Mouse (Mus musculus): Measurements from ENCODE around the gene Lgi4. TPM values are rescaled to one million over a fixed set of nuclear protein-coding genes. Genes with fewer than 3 reads are reported as not detected.

The Lgi4 gene
- total RNA-seq, 1 experiment = 0.18 TPM

- Histone ChIP-seq H3K9ac (ENCODE audit: insufficient read depth, low read depth, low read length, poor library complexity, severe bottlenecking) (no peak overlapping the region), H3K36me3 (ENCODE audit: control insufficient read depth, insufficient read depth, low read length, poor library complexity, severe bottlenecking) (no peaks in the 10 kb centered on the region), H3K27ac (ENCODE audit: insufficient read depth, low read depth, low read length, poor library complexity, severe bottlenecking) (no peak overlapping the region), H3K4me1 (ENCODE audit: control insufficient read depth in 2 of 2, insufficient read depth in 2 of 2, low read length in 2 of 2, poor library complexity in 1 of 2) (peaks cover 0 to 5% of the 10 kb centered on the region in 2 experiments; a peak in 2 of 4 replicates), H3K9me3 (ENCODE audit: control insufficient read depth, insufficient read depth, low read depth, low read length) (no peaks in the 10 kb centered on the region), H3K4me3 (ENCODE audit: insufficient read depth in 1 of 2, low read depth in 1 of 2, low read length in 2 of 2, poor library complexity in 1 of 2, severe bottlenecking in 1 of 2) (no peak overlapping the region)
- no peak for TF ChIP-seq ZC3H11A (IDR thresholded peaks at IDR 0.05; ENCODE audit: borderline replicate concordance, low read depth, low read length)
- no peak for TF ChIP-seq MAFK (IDR thresholded peaks at IDR 0.05; ENCODE audit: insufficient read depth, low read depth, low read length)
- TF ChIP-seq HCFC1 (IDR thresholded peaks at IDR 0.05; ENCODE audit: borderline replicate concordance, insufficient read depth, low read length) = no peak
- no peak for TF ChIP-seq ZNF384 (IDR thresholded peaks at IDR 0.05; ENCODE audit: low read depth, low read length)
- no peak for TF ChIP-seq CHD2 (IDR thresholded peaks at IDR 0.05; ENCODE audit: low read depth, low read length)
- no peak for DNase-seq (ENCODE audit: low read depth, low spot score)
- in situ Hi-C loops (cut with MboI; ENCODE audit: low sequenced_read_pairs in 2 of 2, unreplicated experiment in 2 of 2) = no loop called here
Observed at GRCm38 (mm10) chr7:31057730-31058129, 1.4 kb upstream of the Lgi4 start.

GRCm38 (mm10) chr7:31058211-31058610, 931 bp upstream of the Lgi4 start:
- TF ChIP-seq ZC3H11A (IDR thresholded peaks at IDR 0.05; ENCODE audit: borderline replicate concordance, low read depth, low read length) = no peak
- TF ChIP-seq ZNF384 (IDR thresholded peaks at IDR 0.05; ENCODE audit: low read depth, low read length) = no peak
- TF ChIP-seq CHD2 (IDR thresholded peaks at IDR 0.05; ENCODE audit: low read depth, low read length) = no peak
- TF ChIP-seq MAFK (IDR thresholded peaks at IDR 0.05; ENCODE audit: insufficient read depth, low read depth, low read length) = no peak
- no peak for TF ChIP-seq HCFC1 (IDR thresholded peaks at IDR 0.05; ENCODE audit: borderline replicate concordance, insufficient read depth, low read length)
- Histone ChIP-seq H3K9ac (ENCODE audit: insufficient read depth, low read depth, low read length, poor library complexity, severe bottlenecking) (no peak overlapping the region), H3K36me3 (ENCODE audit: control insufficient read depth, insufficient read depth, low read length, poor library complexity, severe bottlenecking) (no peaks in the 10 kb centered on the region), H3K27ac (ENCODE audit: insufficient read depth, low read depth, low read length, poor library complexity, severe bottlenecking) (no peak overlapping the region), H3K4me3 (ENCODE audit: insufficient read depth in 1 of 2, low read depth in 1 of 2, low read length in 2 of 2, poor library complexity in 1 of 2, severe bottlenecking in 1 of 2) (no peak overlapping the region), H3K9me3 (ENCODE audit: control insufficient read depth, insufficient read depth, low read depth, low read length) (no peaks in the 10 kb centered on the region), H3K4me1 (ENCODE audit: control insufficient read depth in 2 of 2, insufficient read depth in 2 of 2, low read length in 2 of 2, poor library complexity in 1 of 2) (peaks cover 0 to 5% of the 10 kb centered on the region in 2 experiments; a peak in 2 of 4 replicates)
- in situ Hi-C loops (cut with MboI; ENCODE audit: low sequenced_read_pairs in 2 of 2, unreplicated experiment in 2 of 2) = no loop called here
- no peak for DNase-seq (ENCODE audit: low read depth, low spot score)

- Histone ChIP-seq H3K36me3 (ENCODE audit: control insufficient read depth, insufficient read depth, low read length, poor library complexity, severe bottlenecking) (no peaks in the 10 kb centered on the region), H3K4me3 (ENCODE audit: insufficient read depth in 1 of 2, low read depth in 1 of 2, low read length in 2 of 2, poor library complexity in 1 of 2, severe bottlenecking in 1 of 2) (no peak overlapping the region)
Observed at GRCm38 (mm10) chr7:31059919-31060620, 928 bp downstream of the Lgi4 start.

GRCm38 (mm10) chr7:31060621-31061010, 1.5 kb downstream of the Lgi4 start:
- H3K4me1 ChIP-seq (ENCODE audit: control insufficient read depth in 2 of 2, insufficient read depth in 2 of 2, low read length in 2 of 2, poor library complexity in 1 of 2) = peaks cover 0 to 4% of the 10 kb centered on the region in 2 experiments; a peak in 2 of 4 replicates
- no peak overlapping the region for H3K27ac ChIP-seq (ENCODE audit: insufficient read depth, low read depth, low read length, poor library complexity, severe bottlenecking)
- H3K36me3 ChIP-seq (ENCODE audit: control insufficient read depth, insufficient read depth, low read length, poor library complexity, severe bottlenecking) = no peaks in the 10 kb centered on the region
- no peaks in the 10 kb centered on the region for H3K9me3 ChIP-seq (ENCODE audit: control insufficient read depth, insufficient read depth, low read depth, low read length)
- no peak overlapping the region for H3K9ac ChIP-seq (ENCODE audit: insufficient read depth, low read depth, low read length, poor library complexity, severe bottlenecking)
- TF ChIP-seq MAFK (IDR thresholded peaks at IDR 0.05; ENCODE audit: insufficient read depth, low read depth, low read length) = no peak
- TF ChIP-seq ZC3H11A (IDR thresholded peaks at IDR 0.05; ENCODE audit: borderline replicate concordance, low read depth, low read length) = no peak
- TF ChIP-seq HCFC1 (IDR thresholded peaks at IDR 0.05; ENCODE audit: borderline replicate concordance, insufficient read depth, low read length) = no peak
- TF ChIP-seq ZNF384 (IDR thresholded peaks at IDR 0.05; ENCODE audit: low read depth, low read length) = no peak
- TF ChIP-seq CHD2 (IDR thresholded peaks at IDR 0.05; ENCODE audit: low read depth, low read length) = no peak
- in situ Hi-C loops (cut with MboI; ENCODE audit: low sequenced_read_pairs in 2 of 2, unreplicated experiment in 2 of 2) = no loop called here
- DNase-seq (ENCODE audit: low read depth, low spot score) = no peak
- no peak overlapping the region for H3K4me3 ChIP-seq (ENCODE audit: insufficient read depth in 1 of 2, low read depth in 1 of 2, low read length in 2 of 2, poor library complexity in 1 of 2, severe bottlenecking in 1 of 2)

More at GRCm38 (mm10) chr7:31059919-31060620, 928 bp downstream of the Lgi4 start:
- Histone ChIP-seq H3K9me3 (ENCODE audit: control insufficient read depth, insufficient read depth, low read depth, low read length) (no peaks in the 10 kb centered on the region), H3K4me1 (ENCODE audit: control insufficient read depth in 2 of 2, insufficient read depth in 2 of 2, low read length in 2 of 2, poor library complexity in 1 of 2) (peaks cover 0 to 4% of the 10 kb centered on the region in 2 experiments; a peak in 2 of 4 replicates), H3K9ac (ENCODE audit: insufficient read depth, low read depth, low read length, poor library complexity, severe bottlenecking) (no peak overlapping the region), H3K27ac (ENCODE audit: insufficient read depth, low read depth, low read length, poor library complexity, severe bottlenecking) (no peak overlapping the region)
- no peak for TF ChIP-seq ZC3H11A (IDR thresholded peaks at IDR 0.05; ENCODE audit: borderline replicate concordance, low read depth, low read length)
- no peak for TF ChIP-seq CHD2 (IDR thresholded peaks at IDR 0.05; ENCODE audit: low read depth, low read length)
- DNase-seq (ENCODE audit: low read depth, low spot score) = no peak
- in situ Hi-C loops (cut with MboI; ENCODE audit: low sequenced_read_pairs in 2 of 2, unreplicated experiment in 2 of 2) = no loop called here
